Mouse (Mus musculus): ENCODE results near the gene Tbx1. TPM values are rescaled to one million over a fixed set of nuclear protein-coding genes. Genes with fewer than 3 reads are reported as not detected.
A peak's percentile ranks its signal among the peaks of the same experiment; 100 is the strongest.

Gene Tbx1
- polyA plus RNA-seq, 1 experiment from 2014 or later = 24.3 TPM

- H3K9ac ChIP-seq = no peak overlapping the region
- WGBS = 49% methylated on average over 2 of the region's 2 CpGs
- ATAC-seq (ENCODE audit: insufficient number of reproducible peaks, low FRiP score, low TSS enrichment, low read depth) = no peak
- H3K4me2 ChIP-seq (replicated peaks) = no peak overlapping the region
- no peaks in the 10 kb centered on the region for H3K9me3 ChIP-seq (replicated peaks)
- peaks cover 10% of the 10 kb centered on the region for H3K4me1 ChIP-seq
- H3K27ac ChIP-seq (replicated peaks) = no peak overlapping the region
- 0 out of 2 replicates have a peak, but pooled peaks cover 7% of the 10 kb centered on the region for H3K27me3 ChIP-seq
- no peaks in the 10 kb centered on the region for H3K36me3 ChIP-seq
- H3K4me3 ChIP-seq (replicated peaks) = no peak overlapping the region
Measured at GRCm38 (mm10) chr16:18609099-18609498, 18.6 kb upstream of the Tbx1 start.

GRCm38 (mm10) chr16:18608226-18608625 is 17.8 kb upstream of the Tbx1 start:
- 0 out of 2 replicates have a peak overlapping the region, but pooled peaks have one; percentile 9 for H3K27ac ChIP-seq (replicated peaks)
- H3K9me3 ChIP-seq (replicated peaks) = no peaks in the 10 kb centered on the region
- H3K4me1 ChIP-seq = peaks cover 14% of the 10 kb centered on the region
- H3K4me2 ChIP-seq (replicated peaks) = peak overlapping the region; percentile 27; the same call in 1 of the 2 replicates
- ATAC-seq (ENCODE audit: insufficient number of reproducible peaks, low FRiP score, low TSS enrichment, low read depth) = peak; percentile 56; the same call in 1 of the 2 replicates
- H3K4me3 ChIP-seq (replicated peaks) = no peak overlapping the region
- 0 out of 2 replicates have a peak, but pooled peaks cover 7% of the 10 kb centered on the region for H3K27me3 ChIP-seq
- H3K36me3 ChIP-seq = no peaks in the 10 kb centered on the region
- no peak overlapping the region for H3K9ac ChIP-seq
- 10% methylated on average over 11 of the region's 11 CpGs for WGBS

GRCm38 (mm10) chr16:18605705-18606104 is 15.2 kb upstream of the Tbx1 start:
- Histone ChIP-seq H3K9ac (no peak overlapping the region), H3K36me3 (no peaks in the 10 kb centered on the region), H3K4me3 (replicated peaks) (no peak overlapping the region), H3K9me3 (replicated peaks) (no peaks in the 10 kb centered on the region), H3K27ac (replicated peaks) (peak overlapping the region; percentile 68; the same call in 1 of the 2 replicates), H3K27me3 (0 out of 2 replicates have a peak, but pooled peaks cover 3% of the 10 kb centered on the region), H3K4me1 (peaks cover 25% of the 10 kb centered on the region), H3K4me2 (replicated peaks) (no peak overlapping the region)
- WGBS = 74% methylated on average over 5 of the region's 5 CpGs
- ATAC-seq (ENCODE audit: insufficient number of reproducible peaks, low FRiP score, low TSS enrichment, low read depth) = no peak

- Histone ChIP-seq H3K4me3 (replicated peaks) (no peak overlapping the region), H3K4me1 (peaks cover 25% of the 10 kb centered on the region), H3K36me3 (no peaks in the 10 kb centered on the region), H3K27me3 (no peaks in the 10 kb centered on the region), H3K9me3 (replicated peaks) (no peaks in the 10 kb centered on the region), H3K4me2 (replicated peaks) (no peak overlapping the region), H3K9ac (no peak overlapping the region), H3K27ac (replicated peaks) (peak overlapping the region; percentile 40; the same call in 1 of the 2 replicates)
- ATAC-seq (ENCODE audit: insufficient number of reproducible peaks, low FRiP score, low TSS enrichment, low read depth) = peak; percentile 35; the same call in 1 of the 2 replicates
- WGBS = 47% methylated on average over 8 of the region's 8 CpGs
Measured at GRCm38 (mm10) chr16:18604267-18604701, 13.8 kb upstream of the Tbx1 start.

- Histone ChIP-seq H3K27ac (replicated peaks) (peak overlapping the region; percentile 44; the same call in 1 of the 2 replicates), H3K4me3 (replicated peaks) (no peak overlapping the region), H3K4me1 (peaks cover 17% of the 10 kb centered on the region), H3K9me3 (replicated peaks) (no peaks in the 10 kb centered on the region), H3K4me2 (replicated peaks) (no peak overlapping the region), H3K27me3 (no peaks in the 10 kb centered on the region), H3K9ac (no peak overlapping the region), H3K36me3 (no peaks in the 10 kb centered on the region)
- ATAC-seq (ENCODE audit: insufficient number of reproducible peaks, low FRiP score, low TSS enrichment, low read depth) = 0 out of 2 replicates have a peak, but pooled peaks have one; percentile 8
- 51% methylated on average over 7 of the region's 7 CpGs for WGBS
Measured at GRCm38 (mm10) chr16:18601447-18601846, 11.0 kb upstream of the Tbx1 start.

GRCm38 (mm10) chr16:18598006-18598405 is 7.5 kb upstream of the Tbx1 start:
- H3K4me1 ChIP-seq = peaks cover 11% of the 10 kb centered on the region
- H3K36me3 ChIP-seq = no peaks in the 10 kb centered on the region
- no peak overlapping the region for H3K4me3 ChIP-seq (replicated peaks)
- 56% methylated on average over 3 of the region's 3 CpGs for WGBS
- H3K27ac ChIP-seq (replicated peaks) = no peak overlapping the region
- no peak overlapping the region for H3K9ac ChIP-seq
- H3K27me3 ChIP-seq = peaks cover 5% of the 10 kb centered on the region; the same call in 1 of the 2 replicates
- no peak for ATAC-seq (ENCODE audit: insufficient number of reproducible peaks, low FRiP score, low TSS enrichment, low read depth)
- H3K4me2 ChIP-seq (replicated peaks) = no peak overlapping the region
- H3K9me3 ChIP-seq (replicated peaks) = no peaks in the 10 kb centered on the region

- H3K27me3 ChIP-seq = peaks cover 19% of the 10 kb centered on the region
- 43% methylated on average over 5 of the region's 5 CpGs for WGBS
- H3K9ac ChIP-seq = no peak overlapping the region
- ATAC-seq (ENCODE audit: insufficient number of reproducible peaks, low FRiP score, low TSS enrichment, low read depth) = no peak
- H3K4me1 ChIP-seq = peaks cover 9% of the 10 kb centered on the region
- no peaks in the 10 kb centered on the region for H3K36me3 ChIP-seq
- H3K4me3 ChIP-seq (replicated peaks) = no peak overlapping the region
- no peaks in the 10 kb centered on the region for H3K9me3 ChIP-seq (replicated peaks)
- H3K4me2 ChIP-seq (replicated peaks) = no peak overlapping the region
- H3K27ac ChIP-seq (replicated peaks) = no peak overlapping the region
Measured at GRCm38 (mm10) chr16:18596255-18596654, 5.8 kb upstream of the Tbx1 start.

- Histone ChIP-seq H3K4me3 (replicated peaks) (no peak overlapping the region), H3K9ac (no peak overlapping the region), H3K9me3 (replicated peaks) (no peaks in the 10 kb centered on the region), H3K27me3 (peaks cover 42% of the 10 kb centered on the region), H3K4me2 (replicated peaks) (no peak overlapping the region), H3K27ac (replicated peaks) (no peak overlapping the region), H3K4me1 (peaks cover 22% of the 10 kb centered on the region), H3K36me3 (no peaks in the 10 kb centered on the region)
- 64% methylated on average over 2 of the region's 2 CpGs for WGBS
- no peak for ATAC-seq (ENCODE audit: insufficient number of reproducible peaks, low FRiP score, low TSS enrichment, low read depth)
Measured at GRCm38 (mm10) chr16:18593930-18594329, 3.5 kb upstream of the Tbx1 start.

- peak overlapping the region; percentile 54 for H3K4me2 ChIP-seq (replicated peaks)
- H3K27me3 ChIP-seq = peaks cover 66% of the 10 kb centered on the region
- H3K36me3 ChIP-seq = no peaks in the 10 kb centered on the region
- no peak for ATAC-seq (ENCODE audit: insufficient number of reproducible peaks, low FRiP score, low TSS enrichment, low read depth)
- peaks cover 43% of the 10 kb centered on the region for H3K4me1 ChIP-seq
- no peak overlapping the region for H3K27ac ChIP-seq (replicated peaks)
- 3% methylated on average over 59 of the region's 59 CpGs for WGBS
- H3K4me3 ChIP-seq (replicated peaks) = peak overlapping the region; percentile 21
- no peak overlapping the region for H3K9ac ChIP-seq
- no peaks in the 10 kb centered on the region for H3K9me3 ChIP-seq (replicated peaks)
Measured at GRCm38 (mm10) chr16:18591047-18592018, 862 bp upstream of the Tbx1 start.

GRCm38 (mm10) chr16:18589080-18589621 is 1.3 kb downstream of the Tbx1 start:
- Histone ChIP-seq H3K4me3 (replicated peaks) (peak overlapping the region; percentile 48; the same call in 1 of the 2 replicates), H3K9ac (no peak overlapping the region), H3K4me2 (replicated peaks) (peak overlapping the region; percentile 75; the same call in 1 of the 2 replicates), H3K9me3 (replicated peaks) (no peaks in the 10 kb centered on the region), H3K36me3 (no peaks in the 10 kb centered on the region), H3K27ac (replicated peaks) (no peak overlapping the region), H3K4me1 (peaks cover 46% of the 10 kb centered on the region), H3K27me3 (peaks cover 87% of the 10 kb centered on the region)
- no peak for ATAC-seq (ENCODE audit: insufficient number of reproducible peaks, low FRiP score, low TSS enrichment, low read depth)
- 42% methylated on average over 9 of the region's 9 CpGs for WGBS

- Histone ChIP-seq H3K4me1 (peaks cover 46% of the 10 kb centered on the region), H3K4me2 (replicated peaks) (peak overlapping the region; percentile 75), H3K27ac (replicated peaks) (peak overlapping the region; percentile 58; the same call in 1 of the 2 replicates), H3K9ac (no peak overlapping the region), H3K4me3 (replicated peaks) (peak overlapping the region; percentile 48), H3K9me3 (replicated peaks) (no peaks in the 10 kb centered on the region), H3K36me3 (no peaks in the 10 kb centered on the region), H3K27me3 (peaks cover 92% of the 10 kb centered on the region)
- no peak for ATAC-seq (ENCODE audit: insufficient number of reproducible peaks, low FRiP score, low TSS enrichment, low read depth)
- WGBS = 10% methylated on average over 31 of the region's 31 CpGs
Measured at GRCm38 (mm10) chr16:18588738-18589055, 1.8 kb downstream of the Tbx1 start.

Data from embryonic facial prominence, embryonic 15.5 days (tissue).